Mouse (Mus musculus) activated CD4-positive, CD25-positive, alpha-beta regulatory T cell, adult 9 weeks (primary cell): Measurements from ENCODE around the gene Jmjd8. TPM values are rescaled to one million over a fixed set of nuclear protein-coding genes. Genes with fewer than 3 reads are reported as not detected.

Source experiments
- polyA plus RNA-seq: library from polyadenylated mRNA; unstranded; fragments of 100-300 nt; shearing (Covaris generic); gene quantifications from one replicate; pipeline ENCODE4 v1.2.1, GENCODE M21; 2017

Gene Jmjd8
- polyA plus RNA-seq: 42.2 TPM

GRCm38 (mm10) chr17:25828712-25829557 is at the start of gene Jmjd8:
Gene Jmjd8, plus strand, starts transcription at chr17:25828867.

GRCm38 (mm10) chr17:25785281-25785745 is 43.4 kb upstream of the Jmjd8 start, which contains the start of gene Haghl:
Gene Haghl, minus strand, starts transcription at chr17:25785673.

GRCm38 (mm10) chr17:25786280-25786679 is 42.4 kb upstream of the Jmjd8 start, which contains the start of gene Ccdc78:
Gene Ccdc78, plus strand, starts transcription at chr17:25786580.

GRCm38 (mm10) chr17:25792615-25793014 is 36.1 kb upstream of the Jmjd8 start, which contains the start of gene Fam173a:
Gene Fam173a, minus strand, starts transcription at chr17:25792901.

GRCm38 (mm10) chr17:25795609-25796092 is 33.0 kb upstream of the Jmjd8 start, which contains the start of gene AC134908.4:
Gene AC134908.4, minus strand, starts transcription at chr17:25795659.

GRCm38 (mm10) chr17:25796951-25797369 is 31.7 kb upstream of the Jmjd8 start, which contains the start of gene Metrn:
Gene Metrn, minus strand, starts transcription at chr17:25797136.

GRCm38 (mm10) chr17:25808789-25809605 is 19.7 kb upstream of the Jmjd8 start, which contains the start of gene Fbxl16:
Gene Fbxl16, plus strand, starts transcription at chr17:25809085.

GRCm38 (mm10) chr17:25823452-25823851 is 5.2 kb upstream of the Jmjd8 start, which contains the start of gene Wdr24:
Gene Wdr24, plus strand, starts transcription at chr17:25823627.

GRCm38 (mm10) chr17:25833291-25833663 is 4.6 kb downstream of the Jmjd8 start, which contains the start of gene Stub1:
Gene Stub1, minus strand, starts transcription at chr17:25833404.

GRCm38 (mm10) chr17:25837076-25837410 is 8.4 kb downstream of the Jmjd8 start, which contains the start of gene Rhbdl1:
Gene Rhbdl1, minus strand, starts transcription at chr17:25837295.

GRCm38 (mm10) chr17:25841117-25841880 is 12.6 kb downstream of the Jmjd8 start, which contains the start of gene Gm20683:
Gene Gm20683, minus strand, starts transcription at chr17:25841763.

GRCm38 (mm10) chr17:25844396-25844901 is 15.8 kb downstream of the Jmjd8 start, which contains the start of gene Rhot2:
Gene Rhot2, minus strand, starts transcription at chr17:25844851.

GRCm38 (mm10) chr17:25860832-25861703 is 32.4 kb downstream of the Jmjd8 start, which contains the start of gene Wdr90:
Gene Wdr90, minus strand, starts transcription at chr17:25861501.

GRCm38 (mm10) chr17:25868601-25869191 is 40.0 kb downstream of the Jmjd8 start, which contains the start of gene Mcrip2:
Gene Mcrip2, minus strand, starts transcription at chr17:25868764.

GRCm38 (mm10) chr17:25874721-25875170 is 46.1 kb downstream of the Jmjd8 start, which contains the start of gene Mettl26:
Gene Mettl26, plus strand, starts transcription at chr17:25875074.

GRCm38 (mm10) chr17:25880196-25880910 is 51.7 kb downstream of the Jmjd8 start, which contains the start of gene Wfikkn1:
Gene Wfikkn1, minus strand, starts transcription at chr17:25880858.

